Mouse (Mus musculus) spleen, embryonic (tissue): ENCODE data around the gene Sowaha.

Experiments used
- CTCF ChIA-PET: fragments of 350-600 bp; sonication (Branson Sonifier 250); formaldehyde crosslinking; loops from one replicate; lab custom pipeline; 2022; lab: Charles Lee

The Sowaha gene

GRCm38 (mm10) chr11:53505026-53505663, 25.1 kb upstream of the Sowaha start:
- CTCF ChIA-PET: no interaction called here

GRCm38 (mm10) chr11:53504376-53504775, 24.3 kb upstream of the Sowaha start:
- CTCF ChIA-PET: interaction anchor here (0.5 kb wide), 1 partner anchor 177 kb away, joined by 4 read pairs; no protein-coding TSS in a partner anchor

DNA sequence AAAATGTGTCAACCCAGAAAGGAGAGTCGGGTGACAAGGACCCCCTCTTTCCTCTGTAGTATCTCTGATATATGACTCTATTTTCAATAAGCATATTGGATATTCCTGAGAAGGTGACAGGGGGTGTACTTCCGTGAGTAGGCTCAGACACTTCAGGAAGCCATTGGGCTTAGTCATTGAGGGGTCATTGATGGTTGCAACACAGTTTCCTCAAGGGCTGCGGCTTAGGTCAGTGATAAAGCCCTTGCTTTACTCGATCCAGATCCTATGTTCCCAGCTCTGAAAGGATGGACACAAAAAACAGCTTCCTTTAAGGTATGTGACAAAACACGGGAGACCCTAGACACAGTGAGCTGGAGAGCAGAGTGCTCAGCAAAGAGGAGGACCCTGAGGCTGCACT, 23.7 kb upstream of the Sowaha start:
- CTCF ChIA-PET: no interaction called here

DNA sequence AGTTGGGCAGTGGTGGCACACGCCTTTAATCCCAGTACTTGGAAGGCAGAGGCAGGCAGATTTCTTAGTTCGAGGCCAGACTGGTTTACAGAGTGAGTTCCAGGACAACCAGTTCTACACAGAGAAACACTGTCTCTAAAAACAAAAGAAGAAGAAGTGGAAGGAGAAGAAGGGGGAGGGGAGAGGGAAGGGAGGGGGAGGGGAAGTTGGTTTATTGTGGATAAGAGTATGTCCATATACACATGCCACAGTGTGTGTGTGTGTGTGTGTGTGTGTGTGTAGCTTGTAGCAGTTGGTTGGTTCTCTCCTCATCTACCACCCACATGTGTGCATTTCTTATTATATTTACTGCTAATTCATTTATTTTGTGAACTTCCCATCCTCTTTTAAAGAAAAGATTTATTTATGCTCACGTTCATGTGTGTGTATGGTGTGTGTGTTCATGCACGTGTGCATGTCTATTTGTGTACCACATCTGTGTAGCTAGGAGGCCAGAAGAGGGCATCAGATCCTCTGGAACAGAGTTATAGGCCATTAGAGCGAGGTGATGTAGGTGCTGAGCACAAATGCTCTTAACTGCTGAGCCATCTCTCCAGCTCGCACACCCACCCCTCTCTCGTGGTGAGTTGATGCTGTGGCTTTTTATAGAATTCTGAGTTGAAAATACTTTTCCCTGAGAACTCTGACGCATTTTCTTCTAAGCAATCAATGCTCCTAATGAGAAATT, 22.1 kb upstream of the Sowaha start:
- CTCF ChIA-PET: no interaction called here

DNA sequence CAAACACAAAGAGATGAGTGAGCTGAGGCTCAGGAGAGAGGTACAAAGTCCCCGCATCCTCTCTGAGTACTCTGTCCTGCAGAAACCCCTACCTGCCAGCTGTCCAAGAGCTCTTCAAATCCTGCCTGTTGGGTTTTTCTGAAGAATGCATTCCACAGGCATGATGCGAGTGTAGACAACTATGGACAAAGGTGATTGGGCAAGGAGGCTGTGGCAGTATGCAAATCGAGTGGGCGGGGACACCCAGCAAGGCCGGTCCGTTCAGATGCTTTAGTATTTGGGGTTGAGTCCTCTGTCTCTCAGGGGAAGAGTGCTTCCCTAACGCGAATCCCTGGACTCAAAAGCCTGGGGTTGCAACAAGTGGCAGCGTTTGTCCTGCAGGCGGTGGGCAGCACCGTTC, 20.5 kb upstream of the Sowaha start:
- CTCF ChIA-PET: no interaction called here

DNA sequence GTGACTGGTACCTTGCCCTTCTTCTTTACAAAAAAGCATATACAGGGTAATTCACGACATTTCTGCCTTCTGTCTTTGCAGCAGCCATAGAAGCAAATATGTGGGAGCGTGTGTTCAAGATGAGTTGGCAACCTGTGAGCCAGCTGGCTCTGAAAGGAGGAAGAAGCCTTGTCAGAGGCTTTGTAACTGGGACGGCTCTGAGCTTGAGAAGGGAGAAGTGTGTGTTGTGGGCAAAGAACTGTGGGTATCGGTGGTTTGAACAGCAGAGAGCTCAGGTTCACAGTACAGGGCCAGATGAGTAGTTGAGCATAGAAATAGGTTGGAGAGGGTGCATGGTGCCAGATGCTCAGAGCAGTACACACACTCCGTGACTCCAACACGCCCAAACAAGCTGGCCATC, 16.9 kb upstream of the Sowaha start:
- CTCF ChIA-PET: interaction anchor here (0.7 kb wide), 1 partner anchor 40 kb away, joined by 3 read pairs; no protein-coding TSS in a partner anchor

DNA sequence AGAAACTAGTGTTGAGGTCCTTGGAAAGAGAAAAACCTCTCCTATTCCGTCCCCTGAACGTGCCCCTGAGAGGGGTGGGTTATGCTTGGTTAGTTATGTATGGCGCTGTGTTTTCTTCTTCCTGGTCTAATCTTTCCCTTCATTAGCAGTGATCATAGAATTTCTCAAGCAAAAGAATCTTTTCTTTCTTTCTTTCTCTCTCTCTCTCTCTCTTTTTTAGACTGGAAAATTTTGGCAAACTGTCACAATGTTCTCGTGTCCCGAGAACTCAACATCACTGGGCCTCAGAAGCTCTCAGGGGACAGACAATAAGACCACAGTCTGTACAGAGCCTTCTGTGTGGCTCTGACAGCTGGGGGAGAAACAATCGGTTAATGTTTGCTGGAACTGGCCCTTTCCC, 15.3 kb upstream of the Sowaha start:
- CTCF ChIA-PET: no interaction called here

DNA sequence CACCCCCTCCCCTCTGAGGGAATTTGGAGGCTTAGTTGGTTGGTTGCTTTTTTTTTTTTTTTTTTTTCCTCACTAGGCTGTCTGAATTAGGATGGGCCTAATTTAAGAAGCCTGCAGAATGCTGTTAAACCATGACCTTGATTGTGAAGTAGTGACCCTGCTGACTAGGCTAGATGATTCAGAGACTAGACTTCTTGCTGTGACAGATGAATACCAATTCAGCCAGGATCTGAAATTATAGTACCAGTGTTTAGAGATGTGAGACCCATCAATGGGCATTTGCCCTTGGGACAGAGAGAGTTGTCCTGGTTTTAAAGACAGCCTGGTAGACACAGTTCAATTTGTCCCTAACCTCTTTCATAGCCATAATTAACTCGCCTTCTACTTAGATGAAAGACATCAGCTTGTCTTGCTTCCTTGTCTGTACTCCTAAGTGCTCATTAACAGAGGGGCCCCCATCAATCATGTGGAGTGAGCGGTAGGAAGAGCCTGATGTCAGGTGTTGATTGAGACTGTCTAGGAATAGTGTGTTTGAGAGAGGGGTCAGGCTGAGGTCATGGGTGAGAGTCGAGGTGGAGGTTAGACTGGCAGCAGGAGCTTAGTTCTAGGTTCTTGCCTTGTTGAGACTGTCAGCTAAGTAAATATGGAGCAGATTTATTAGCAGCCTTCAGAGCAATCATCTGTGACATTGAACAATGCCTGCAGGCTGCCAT, 13.3 kb upstream of the Sowaha start:
- CTCF ChIA-PET: no interaction called here

DNA sequence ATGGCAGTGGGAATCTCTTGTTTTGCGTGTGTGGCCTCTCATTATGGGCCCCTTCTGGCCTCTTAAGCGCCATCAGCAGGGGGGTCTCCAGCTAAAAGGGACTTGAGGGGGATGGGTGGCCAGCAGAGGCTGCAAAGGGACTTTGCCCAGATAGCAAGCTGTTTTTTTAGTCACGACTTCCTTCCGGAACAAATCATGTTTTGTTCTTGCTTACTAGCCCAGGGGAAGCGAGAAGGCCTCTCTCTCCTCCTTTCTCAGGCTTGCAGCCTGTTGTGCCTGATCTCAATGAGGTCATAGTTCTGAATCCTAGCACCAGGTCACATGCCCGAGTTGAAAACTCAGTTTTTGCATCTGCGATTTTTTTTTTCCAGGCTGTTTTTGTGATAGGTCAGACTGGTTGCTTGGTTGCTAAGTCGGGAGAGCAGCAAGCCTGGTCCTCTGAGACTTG, 11.9 kb upstream of the Sowaha start:
- CTCF ChIA-PET: no interaction called here

DNA sequence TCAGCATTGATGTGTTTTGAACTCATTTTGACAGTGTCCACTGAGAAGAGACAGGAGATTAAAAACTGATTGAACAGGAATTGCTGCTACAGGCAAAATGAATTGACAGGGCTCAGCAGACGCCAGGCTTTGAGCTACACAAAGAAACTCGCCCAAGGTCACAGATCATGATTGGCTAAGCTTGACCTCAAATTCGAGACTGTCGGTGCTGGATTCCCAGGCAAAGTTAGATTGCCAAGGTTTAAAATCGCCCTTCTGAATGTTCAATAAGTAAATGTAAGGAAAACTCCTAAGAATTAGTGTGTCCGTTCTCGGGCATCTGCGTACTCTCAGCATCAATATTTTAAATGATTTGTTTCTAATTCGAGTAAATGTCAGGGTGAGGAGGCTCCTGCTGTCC, 9.3 kb upstream of the Sowaha start:
- CTCF ChIA-PET: no interaction called here

DNA sequence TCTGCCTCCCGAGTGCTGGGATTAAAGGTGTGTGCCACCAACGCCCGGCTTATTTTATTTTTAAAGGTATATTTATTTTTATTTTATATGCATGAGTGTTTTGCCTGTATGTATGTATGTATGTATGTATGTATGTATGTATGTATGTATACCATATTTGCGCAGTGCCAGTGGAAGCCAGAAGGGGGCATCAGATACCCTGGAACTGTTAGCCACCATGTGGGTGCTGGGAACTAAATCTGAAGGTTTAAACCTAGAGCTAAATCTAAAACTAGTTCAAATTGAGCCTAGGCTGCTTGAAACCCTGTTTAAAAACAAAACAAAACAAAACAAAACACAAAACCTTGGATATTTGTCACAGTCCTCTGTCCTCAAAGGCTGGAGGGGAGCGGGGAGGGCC, 8.9 kb upstream of the Sowaha start:
- CTCF ChIA-PET: no interaction called here

GRCm38 (mm10) chr11:53486822-53487594, 6.9 kb upstream of the Sowaha start:
- CTCF ChIA-PET: no interaction called here

DNA sequence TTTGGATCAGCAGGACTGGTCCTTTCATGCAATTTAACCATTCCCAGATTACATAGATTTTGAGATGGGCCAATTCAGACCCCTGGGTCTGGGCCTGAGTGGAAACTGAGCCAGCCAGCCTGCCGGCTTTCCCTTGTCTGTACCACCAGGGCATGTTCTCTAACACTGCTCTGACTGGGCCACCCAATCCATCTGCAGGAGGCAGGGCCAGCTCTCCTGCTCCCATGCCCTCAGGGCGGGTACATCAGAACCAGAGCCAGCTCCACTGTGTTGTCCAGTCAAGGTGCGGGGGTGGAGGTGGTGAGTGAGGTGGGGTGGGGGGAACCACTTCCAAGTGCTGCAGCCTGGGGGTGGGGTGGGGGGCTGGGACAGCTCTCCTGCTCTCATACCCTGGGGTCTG, 6.3 kb upstream of the Sowaha start:
- CTCF ChIA-PET: no interaction called here

DNA sequence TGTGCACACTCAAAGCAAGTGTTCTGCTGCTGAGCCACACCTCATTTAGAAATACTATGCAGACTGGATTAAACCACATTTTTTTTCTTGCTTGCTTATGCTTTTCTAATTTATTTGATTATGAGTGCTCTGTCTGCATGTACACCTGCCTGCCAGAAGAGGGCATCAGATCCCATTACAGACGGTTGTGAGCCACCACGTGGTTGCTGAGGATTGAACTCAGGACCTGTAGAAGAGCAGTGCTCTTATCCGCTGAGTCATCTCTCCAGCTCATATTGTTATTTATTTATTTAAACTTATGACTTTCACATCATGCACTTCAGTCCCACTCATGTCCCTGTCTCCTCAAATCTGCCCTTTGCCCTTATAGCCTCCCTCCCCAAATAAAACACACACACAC, 5.6 kb upstream of the Sowaha start:
- CTCF ChIA-PET: no interaction called here

- CTCF ChIA-PET: interaction anchor here (0.6 kb wide), 1 partner anchor 79 kb away, joined by 4 read pairs; no protein-coding TSS in a partner anchor
These were observed 3.3 kb upstream of the Sowaha start for GRCm38 (mm10) chr11:53483159-53483891.

GRCm38 (mm10) chr11:53481088-53481730, 1.1 kb upstream of the Sowaha start:
- CTCF ChIA-PET: interaction anchor here (0.6 kb wide), 1 partner anchor 763 kb away, joined by 5 read pairs; no protein-coding TSS in a partner anchor

DNA sequence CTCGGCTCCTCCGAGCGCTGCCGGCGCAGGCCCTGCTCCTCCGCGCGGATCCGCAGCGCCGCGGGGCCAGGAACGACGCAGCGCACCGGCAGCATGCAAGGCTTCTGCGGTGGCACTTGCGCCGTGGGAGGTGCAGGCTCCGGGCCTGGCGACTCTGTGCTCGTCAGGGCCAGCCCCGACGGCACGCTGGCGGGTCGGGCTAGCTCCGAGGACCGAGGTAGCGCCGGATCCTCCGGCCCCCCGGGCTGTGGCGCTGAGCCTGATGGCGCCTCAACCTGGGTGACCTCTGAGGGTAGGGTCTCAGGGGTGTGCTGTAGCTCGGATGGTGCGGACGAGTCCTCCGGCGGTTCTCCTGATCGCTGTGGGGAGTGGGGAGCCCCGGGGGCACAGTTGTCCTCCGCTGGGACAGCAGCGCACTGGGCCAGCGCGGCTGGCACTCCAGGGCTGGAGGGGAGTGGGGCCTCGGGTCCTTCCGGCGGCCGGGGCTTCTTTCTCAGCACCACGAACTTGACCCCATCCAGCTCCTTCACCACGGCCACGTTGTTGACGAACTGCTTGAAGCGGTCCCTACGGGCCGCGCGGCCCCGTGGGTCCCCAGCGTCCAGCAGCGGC, 797 bp downstream of the Sowaha start:
- CTCF ChIA-PET: no interaction called here

GRCm38 (mm10) chr11:53478383-53479170, 1.5 kb downstream of the Sowaha start:
- CTCF ChIA-PET: no interaction called here

- CTCF ChIA-PET: no interaction called here
These were observed 2.2 kb downstream of the Sowaha start for GRCm38 (mm10) chr11:53477833-53478232.
